Mouse (Mus musculus) liver, embryonic 16.5 days (tissue): ENCODE data around the gene Eif2ak1. TPM values are rescaled to one million over a fixed set of nuclear protein-coding genes. Genes with fewer than 3 reads are reported as not detected.

Experiments used
- ATAC-seq: fragments of 200-750 bp; cut with Nextera tagmentation; 2 replicates; pipeline ENCODE4 v1.8.0; 2017; ENCODE audit warnings: low read depth, mild to moderate bottlenecking, moderate number of reproducible peaks, moderate library complexity
- H3K27ac ChIP-seq: fragments of 300-500 bp; sonication (generic); 2 replicates; pipeline ENCODE4 v1.5.1; 2014; ENCODE audit warnings: mild to moderate bottlenecking, low read length
- H3K27me3 ChIP-seq: fragments of 300-500 bp; sonication (generic); 2 replicates; pipeline ENCODE4 v1.6.1; 2014; ENCODE audit warnings: low read depth, low read length, mixed read lengths; ENCODE audit not compliant: control insufficient read depth, insufficient read depth
- H3K36me3 ChIP-seq: fragments of 300-500 bp; sonication (generic); 2 replicates; pipeline ENCODE4 v1.6.1; 2014; ENCODE audit warnings: mild to moderate bottlenecking; ENCODE audit not compliant: control insufficient read depth, insufficient read depth
- H3K4me1 ChIP-seq: fragments of 300-500 bp; sonication (generic); 2 replicates; pipeline ENCODE4 v1.6.1; 2014; ENCODE audit warnings: low read depth, low read length, mixed read lengths; ENCODE audit not compliant: control insufficient read depth
- H3K4me2 ChIP-seq: fragments of 300-500 bp; sonication (generic); 2 replicates; pipeline ENCODE4 v1.6.1; 2014; ENCODE audit warnings: low read depth, low read length, mixed read lengths
- H3K4me3 ChIP-seq: fragments of 300-500 bp; sonication (generic); 2 replicates; pipeline ENCODE4 v1.5.1; 2014; ENCODE audit warnings: low read depth, mild to moderate bottlenecking, low read length
- H3K9ac ChIP-seq: fragments of 300-500 bp; sonication (generic); 2 replicates; pipeline ENCODE4 v1.6.1; 2014; ENCODE audit warnings: low read depth, low read length
- H3K9me3 ChIP-seq: fragments of 300-500 bp; sonication (generic); replicated peaks from 2 replicates; pipeline ENCODE4 v1.6.1; 2016; ENCODE audit warnings: low read length; ENCODE audit not compliant: control insufficient read depth
- WGBS: fragments of 180-500 bp; shearing (Covaris S2); extraction: QIAGEN DNeasy Blood & Tissue Kit; methylation state at CpG from one replicate; pipeline ENCODE4 v1.1.7; 2014; ENCODE audit not compliant: insufficient replicate concordance; 5-methylcytosine and 5-hydroxymethylcytosine counted together
- polyA plus RNA-seq: library from polyadenylated mRNA; unstranded; fragments of >200 nt; fragmentation: Nextera tagmentation; extraction: Ambion mirVana; gene quantifications from 2 replicates; pipeline ENCODE4 v1.2.1, GENCODE M21; 2015

The Eif2ak1 gene
- polyA plus RNA-seq, 1 experiment from 2014 or later: 119 TPM

DNA sequence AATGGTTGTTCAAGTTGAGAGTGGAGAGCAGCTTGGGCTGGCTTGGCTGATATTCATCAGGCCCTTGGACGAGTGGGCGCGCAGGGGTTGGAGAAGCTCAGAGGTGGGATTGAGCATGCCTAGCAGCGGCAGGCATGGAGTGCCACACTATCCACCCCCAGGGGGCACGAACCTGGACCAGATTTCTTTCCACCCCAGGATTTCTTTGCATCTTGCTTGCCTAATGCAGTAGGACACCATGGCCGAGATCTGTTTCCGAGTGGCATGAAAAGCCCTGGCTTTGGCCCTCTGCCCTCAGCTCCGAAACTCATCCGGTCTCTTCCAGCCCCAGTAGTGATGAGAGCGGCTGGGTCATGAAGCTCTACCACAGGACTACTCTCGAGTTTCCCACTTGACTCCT lies 115.8 kb downstream of the Eif2ak1 start:
- Histone ChIP-seq H3K27me3 (no peaks in the 10 kb centered on the region), H3K36me3 (peaks cover 21% of the 10 kb centered on the region), H3K4me1 (peaks cover 2% of the 10 kb centered on the region; the same call in 1 of the 2 replicates), H3K27ac (no peak overlapping the region), H3K4me2 (no peak overlapping the region), H3K9ac (no peak overlapping the region), H3K4me3 (no peak overlapping the region), H3K9me3 (no peaks in the 10 kb centered on the region)
- 85% methylated on average over 11 of the region's 11 CpGs for WGBS
- no peak for ATAC-seq

- WGBS: 78% methylated on average over 1 of the region's 1 CpGs
- no peak for ATAC-seq
- H3K27me3 ChIP-seq: no peaks in the 10 kb centered on the region
These were observed 116.3 kb downstream of the Eif2ak1 start for GRCm38 (mm10) chr5:143933875-143934274.

GRCm38 (mm10) chr5:143936156-143936555 lies 118.6 kb downstream of the Eif2ak1 start:
- Histone ChIP-seq H3K4me1 (peaks cover 2% of the 10 kb centered on the region; the same call in 1 of the 2 replicates), H3K27ac (no peak overlapping the region), H3K9ac (no peak overlapping the region), H3K4me2 (no peak overlapping the region), H3K4me3 (no peak overlapping the region), H3K9me3 (no peaks in the 10 kb centered on the region), H3K36me3 (peaks cover 2% of the 10 kb centered on the region; the same call in 1 of the 2 replicates), H3K27me3 (no peaks in the 10 kb centered on the region)
- WGBS: 82% methylated on average over 9 of the region's 9 CpGs
- ATAC-seq: no peak

More at GRCm38 (mm10) chr5:143933875-143934274, 116.3 kb downstream of the Eif2ak1 start:
- H3K9ac ChIP-seq: no peak overlapping the region
- no peak overlapping the region for H3K4me2 ChIP-seq
- no peaks in the 10 kb centered on the region for H3K9me3 ChIP-seq
- no peak overlapping the region for H3K27ac ChIP-seq
- peaks cover 18% of the 10 kb centered on the region for H3K36me3 ChIP-seq
- H3K4me3 ChIP-seq: no peak overlapping the region
- H3K4me1 ChIP-seq: peaks cover 2% of the 10 kb centered on the region; the same call in 1 of the 2 replicates

DNA sequence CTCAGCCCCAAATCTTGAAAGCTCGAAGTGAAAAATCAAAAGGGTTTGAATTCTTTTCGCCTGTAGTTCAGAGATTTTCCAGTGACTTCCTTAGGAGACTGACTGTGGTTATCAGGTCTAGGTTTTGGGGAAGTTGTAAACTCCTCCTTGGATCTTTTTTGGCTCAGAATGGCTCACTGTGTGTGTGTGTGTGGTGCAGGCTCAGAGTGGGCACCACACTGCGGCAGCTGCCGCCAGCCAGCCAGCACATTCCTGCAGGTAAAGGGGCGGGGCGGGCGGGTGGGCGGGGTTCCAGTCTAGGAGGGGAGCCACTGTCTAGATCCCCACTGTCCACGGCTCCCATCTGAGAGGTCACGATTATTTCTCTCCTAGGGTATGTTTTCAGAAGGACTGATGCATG lies 124.0 kb downstream of the Eif2ak1 start:
- H3K4me2 ChIP-seq: no peak overlapping the region
- no peak overlapping the region for H3K27ac ChIP-seq
- no peak for ATAC-seq
- H3K9ac ChIP-seq: no peak overlapping the region
- H3K4me1 ChIP-seq: peaks cover 2% of the 10 kb centered on the region; the same call in 1 of the 2 replicates
- no peak overlapping the region for H3K4me3 ChIP-seq
- no peaks in the 10 kb centered on the region for H3K27me3 ChIP-seq
- no peaks in the 10 kb centered on the region for H3K36me3 ChIP-seq
- WGBS: 19% methylated on average over 10 of the region's 10 CpGs
- no peaks in the 10 kb centered on the region for H3K9me3 ChIP-seq

DNA sequence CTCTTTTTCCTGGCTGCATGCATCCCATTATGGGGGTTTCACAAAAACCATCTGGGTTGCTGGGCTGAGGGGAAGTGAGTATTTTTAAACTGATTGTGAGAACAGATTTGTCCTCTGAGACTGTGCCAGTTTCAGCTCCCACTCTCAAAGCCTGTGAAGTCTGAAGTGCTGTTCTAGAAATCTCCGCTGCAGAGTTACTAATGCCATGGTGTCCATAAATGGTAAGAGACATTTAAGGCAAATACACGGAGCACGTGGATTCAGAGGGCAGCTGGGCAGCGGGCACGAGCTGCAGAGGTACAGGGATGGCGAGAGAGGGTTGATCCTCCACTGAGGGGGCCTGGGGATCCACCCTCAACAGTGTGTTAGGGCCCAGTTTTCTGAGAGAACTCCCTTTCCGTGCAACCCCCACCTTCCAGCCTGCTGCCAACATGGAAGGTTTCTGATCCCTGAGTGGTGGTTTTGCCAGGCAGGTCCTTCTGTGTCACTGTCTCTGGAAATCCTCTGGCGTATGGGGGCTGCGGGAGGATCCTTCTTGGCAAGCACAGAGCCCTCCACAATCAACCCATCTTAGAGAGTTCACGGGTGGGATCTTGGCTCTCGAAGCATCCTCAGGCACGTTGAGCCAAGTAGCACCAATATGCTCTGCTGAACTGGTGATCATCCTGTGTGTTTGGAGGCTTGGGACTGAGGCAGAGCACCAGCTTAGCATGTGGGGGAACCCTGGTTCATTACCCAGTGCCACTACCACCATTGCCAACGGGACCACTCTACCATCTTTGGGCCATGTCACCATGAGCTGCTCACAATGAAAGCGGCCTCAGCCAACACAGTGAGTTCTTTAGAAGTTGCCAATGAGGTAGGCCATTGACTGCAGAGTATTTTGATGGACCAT lies 125.9 kb downstream of the Eif2ak1 start:
- 68% methylated on average over 14 of the region's 14 CpGs for WGBS
- Histone ChIP-seq H3K36me3 (no peaks in the 10 kb centered on the region), H3K27me3 (no peaks in the 10 kb centered on the region), H3K4me2 (no peak overlapping the region), H3K9ac (no peak overlapping the region), H3K4me3 (no peak overlapping the region), H3K4me1 (no peaks in the 10 kb centered on the region), H3K9me3 (no peaks in the 10 kb centered on the region), H3K27ac (no peak overlapping the region)
- ATAC-seq: no peak

- 75% methylated on average over 12 of the region's 12 CpGs for WGBS
- Histone ChIP-seq H3K27ac (no peak overlapping the region), H3K4me2 (no peak overlapping the region), H3K9ac (no peak overlapping the region), H3K4me3 (no peak overlapping the region), H3K36me3 (no peaks in the 10 kb centered on the region), H3K9me3 (no peaks in the 10 kb centered on the region), H3K27me3 (no peaks in the 10 kb centered on the region), H3K4me1 (no peaks in the 10 kb centered on the region)
- no peak for ATAC-seq
These were observed 130.8 kb downstream of the Eif2ak1 start for GRCm38 (mm10) chr5:143948361-143948760.

DNA sequence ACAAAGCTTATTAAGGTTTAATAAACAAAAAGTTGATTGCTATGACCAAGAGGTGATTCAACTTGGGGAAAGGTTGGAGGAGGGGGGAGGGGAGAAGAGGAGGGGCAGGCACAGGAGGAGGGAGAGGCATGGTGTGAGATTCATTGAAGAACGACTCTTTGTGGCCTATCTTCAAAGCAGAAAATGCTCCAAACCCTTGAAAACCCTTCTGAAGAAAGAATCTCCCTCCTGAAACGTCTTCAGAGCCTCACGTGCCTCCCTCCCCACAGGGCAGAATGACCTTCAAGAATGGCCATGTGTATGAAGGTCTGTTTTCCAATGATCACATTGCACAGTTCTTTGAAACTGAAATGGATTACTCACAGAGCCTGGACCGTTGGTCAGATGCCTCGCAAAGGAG lies 132.4 kb downstream of the Eif2ak1 start:
- no peak for ATAC-seq
- no peaks in the 10 kb centered on the region for H3K27me3 ChIP-seq
- H3K4me1 ChIP-seq: no peaks in the 10 kb centered on the region
- WGBS: 43% methylated on average over 5 of the region's 5 CpGs
- no peaks in the 10 kb centered on the region for H3K9me3 ChIP-seq
- no peak overlapping the region for H3K9ac ChIP-seq
- H3K4me2 ChIP-seq: no peak overlapping the region
- H3K4me3 ChIP-seq: no peak overlapping the region
- H3K27ac ChIP-seq: no peak overlapping the region
- no peaks in the 10 kb centered on the region for H3K36me3 ChIP-seq

Other genes with a start within 250 kb of the Eif2ak1 start
- 34.7 and 35.9 TPM in 2 replicates for gene Cyth3, start 195.3 kb upstream of the Eif2ak1 start, polyA plus RNA-seq
- gene Usp42, start 85.5 kb upstream of the Eif2ak1 start, polyA plus RNA-seq: 2.9 TPM in 2 replicates
- gene Ankrd61, start 79.9 kb downstream of the Eif2ak1 start, polyA plus RNA-seq: 0.42 and 0.52 TPM in 2 replicates
- gene Aimp2, start 92.1 kb downstream of the Eif2ak1 start, polyA plus RNA-seq: 35.6 and 41.3 TPM in 2 replicates
- gene Pms2, start 92.2 kb downstream of the Eif2ak1 start, polyA plus RNA-seq: 11.4 and 14.5 TPM in 2 replicates
- 0.13 and 0.33 TPM in 2 replicates for gene Gm42421, start 110.4 kb downstream of the Eif2ak1 start, polyA plus RNA-seq
- 0.32 and 0.77 TPM in 2 replicates for gene Rsph10b, start 115.2 kb downstream of the Eif2ak1 start, polyA plus RNA-seq
- 33.4 and 34.1 TPM in 2 replicates for gene Ccz1, start 197.1 kb downstream of the Eif2ak1 start, polyA plus RNA-seq
- gene Ocm, start 208.9 kb downstream of the Eif2ak1 start, polyA plus RNA-seq: not detected in 2 replicates